Mouse (Mus musculus) cortical plate, adult 2 months (tissue): ENCODE measurements at regions not wholly inside any gene's neighbourhood (a gene's known extent, or its start where the extent isn't known, plus 50 kb on each side); places are given as distances from the start of the nearest gene placed in this dataset.

Experiments
- CTCF ChIP-seq: fragments of 200-500 bp; IDR thresholded peaks from 2 replicates; pipeline ENCODE4 v1.5.1; 2011; ENCODE audit warnings: mild to moderate bottlenecking, control low read depth, low read length; ENCODE audit not compliant: insufficient read depth; ENCODE audit errors: extremely low read depth
- POLR2A ChIP-seq: fragments of 200-500 bp; IDR thresholded peaks from 2 replicates; pipeline ENCODE4 v1.6.1; 2011; ENCODE audit warnings: mild to moderate bottlenecking, low read length, control low read depth; ENCODE audit not compliant: insufficient read depth; ENCODE audit errors: extremely low read depth

DNA sequence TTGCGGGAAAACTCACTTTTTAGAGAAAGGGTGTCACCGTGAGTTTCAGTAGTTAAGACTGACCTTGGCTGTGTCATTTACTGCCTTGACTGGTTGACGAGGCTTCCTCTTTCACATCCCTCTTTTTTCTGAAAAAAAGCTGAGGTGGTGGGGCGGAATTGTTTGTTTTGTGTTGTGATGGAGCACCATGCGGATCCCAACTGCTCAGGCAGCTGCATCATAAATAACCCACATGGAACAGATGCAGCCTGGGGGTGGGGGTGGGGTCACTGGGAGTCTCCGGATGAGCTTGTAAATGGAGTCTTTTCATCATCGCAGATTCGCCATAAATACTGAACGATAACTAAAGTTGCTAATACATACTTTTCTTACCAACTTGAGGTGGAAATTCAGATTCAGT is 67.3 kb downstream of the Dact1 start:
- TF ChIP-seq CTCF: no peak
- no peak for TF ChIP-seq POLR2A
